Mouse (Mus musculus): ENCODE data around the gene Ly6g5c. TPM values are rescaled to one million over a fixed set of nuclear protein-coding genes. Genes with fewer than 3 reads are reported as not detected.

The Ly6g5c gene
- polyA plus RNA-seq, 1 experiment, result not detected

GRCm38 (mm10) chr17:35064951-35065947 lies 42.8 kb upstream of the Ly6g5c start, which contains the start of gene Ly6g6c:
TSS of gene Ly6g6c (plus strand) at chr17:35065388.
- Histone ChIP-seq H3K36me3 (ENCODE audit: control insufficient read depth) (peaks cover 5% of the 10 kb centered on the region), H3K27me3 (ENCODE audit: control insufficient read depth) (peaks cover 79% of the 10 kb centered on the region), H3K4me3 (replicated peaks) (peak within 1 kb of the TSS; percentile 23), H3K4me1 (ENCODE audit: control insufficient read depth) (peaks cover 40% of the 10 kb centered on the region), H3K9me3 (ENCODE audit: control insufficient read depth, low read length) (no peaks in the 10 kb centered on the region; the same call in 1 of the 2 replicates)
- TF ChIP-seq TAL1 (IDR thresholded peaks at IDR 0.05; ENCODE audit: low read length) (no peak), GATA1 (IDR thresholded peaks at IDR 0.05; ENCODE audit: low read length) (no peak)

- TF ChIP-seq TAL1 (IDR thresholded peaks at IDR 0.05; ENCODE audit: low read length), result no peak
- Histone ChIP-seq H3K27me3 (ENCODE audit: control insufficient read depth) (peaks cover 78% of the 10 kb centered on the region), H3K4me3 (replicated peaks) (peak within 1 kb of the TSS; percentile 23), H3K36me3 (ENCODE audit: control insufficient read depth) (peaks cover 3% of the 10 kb centered on the region; the same call in 1 of the 2 replicates), H3K9me3 (ENCODE audit: control insufficient read depth, low read length) (no peaks in the 10 kb centered on the region; the same call in 1 of the 2 replicates), H3K4me1 (ENCODE audit: control insufficient read depth) (peaks cover 35% of the 10 kb centered on the region)
These were observed 42.0 kb upstream of the Ly6g5c start, which contains the start of gene Mpig6b for GRCm38 (mm10) chr17:35066084-35066483. TSS of gene Mpig6b (minus strand) at chr17:35066184.

DNA sequence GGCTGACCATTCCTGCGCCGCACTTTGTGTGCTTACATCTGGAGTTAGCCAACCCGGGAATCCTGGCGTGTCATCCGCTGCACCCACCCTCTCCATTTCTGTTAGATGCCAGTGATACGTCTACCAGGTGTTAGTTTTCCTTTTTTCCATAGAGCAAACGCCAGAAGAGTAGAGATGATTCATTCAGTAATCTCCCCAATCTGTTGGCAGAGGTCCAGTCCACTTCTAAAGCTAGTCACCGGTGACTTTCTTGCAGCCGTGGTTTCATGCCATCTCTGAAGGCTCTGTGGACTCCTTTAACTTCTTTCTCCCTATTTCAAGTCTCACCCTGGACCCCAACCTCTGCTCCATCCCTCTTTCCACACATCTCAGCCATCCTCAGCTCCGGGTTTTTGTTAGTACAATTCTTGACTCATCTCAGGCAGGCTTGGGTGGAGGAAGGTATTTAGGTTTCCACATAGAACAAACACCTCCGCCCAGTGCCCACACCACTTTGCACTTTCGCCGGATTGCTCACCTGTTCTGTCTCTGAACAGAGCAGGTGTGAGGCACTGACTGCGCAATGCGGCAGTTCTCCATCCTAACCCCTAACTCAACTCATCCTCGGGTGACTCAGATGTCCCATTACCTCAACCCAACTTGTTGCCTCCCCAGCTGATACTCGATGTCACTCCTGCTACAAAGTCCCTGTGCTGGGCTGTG lies 39.7 kb upstream of the Ly6g5c start:
- H3K4me1 ChIP-seq (ENCODE audit: control insufficient read depth), result peaks cover 28% of the 10 kb centered on the region
- H3K27me3 ChIP-seq (ENCODE audit: control insufficient read depth), result peaks cover 78% of the 10 kb centered on the region
- no peaks in the 10 kb centered on the region for H3K36me3 ChIP-seq (ENCODE audit: control insufficient read depth)
- no peak overlapping the region for H3K4me3 ChIP-seq (replicated peaks)
- TF ChIP-seq TAL1 (IDR thresholded peaks at IDR 0.05; ENCODE audit: low read length) (no peak), GATA1 (IDR thresholded peaks at IDR 0.05; ENCODE audit: low read length) (no peak)
- H3K9me3 ChIP-seq (ENCODE audit: control insufficient read depth, low read length), result no peaks in the 10 kb centered on the region; the same call in 1 of the 2 replicates

DNA sequence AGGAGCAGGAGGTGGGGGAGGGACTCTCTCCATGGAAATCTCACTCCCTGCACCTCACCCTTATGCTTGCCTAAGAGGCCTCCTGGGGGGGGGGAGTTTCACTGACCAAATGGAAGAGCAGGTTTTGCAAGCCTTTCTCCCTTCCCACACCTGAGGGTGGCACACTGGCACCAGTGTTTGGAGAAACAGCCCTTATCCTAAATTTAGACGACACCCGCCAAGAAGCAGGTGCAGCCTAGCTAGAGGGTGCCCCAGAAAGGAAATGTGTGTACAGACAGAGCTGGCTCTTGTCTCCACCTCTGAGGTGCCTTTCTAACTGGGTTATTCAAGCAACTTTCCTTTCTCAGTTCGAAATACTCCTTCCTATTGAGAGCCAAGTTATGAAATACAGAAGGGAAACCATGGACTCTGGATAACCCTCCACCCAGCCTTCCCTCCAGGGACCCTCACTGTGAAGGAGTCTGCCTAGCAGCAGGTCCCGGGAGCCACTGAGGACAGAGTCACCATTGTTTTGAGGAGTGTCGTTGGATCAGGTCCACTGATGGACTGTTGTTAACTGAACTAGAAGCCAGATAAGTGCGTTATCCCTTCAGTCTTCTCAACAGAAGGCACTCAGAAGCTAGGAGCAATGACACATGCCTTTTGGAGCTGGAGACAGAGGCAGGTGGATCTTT lies 37.4 kb upstream of the Ly6g5c start:
- Histone ChIP-seq H3K9me3 (ENCODE audit: control insufficient read depth, low read length) (peaks cover 2% of the 10 kb centered on the region), H3K4me1 (ENCODE audit: control insufficient read depth) (peaks cover 20% of the 10 kb centered on the region), H3K36me3 (ENCODE audit: control insufficient read depth) (no peaks in the 10 kb centered on the region)

GRCm38 (mm10) chr17:35071454-35071853 lies 36.6 kb upstream of the Ly6g5c start:
- no peak for TF ChIP-seq TAL1 (IDR thresholded peaks at IDR 0.05; ENCODE audit: low read length)
- Histone ChIP-seq H3K4me3 (replicated peaks) (no peak overlapping the region), H3K36me3 (ENCODE audit: control insufficient read depth) (no peaks in the 10 kb centered on the region), H3K9me3 (ENCODE audit: control insufficient read depth, low read length) (peaks cover 2% of the 10 kb centered on the region), H3K27me3 (ENCODE audit: control insufficient read depth) (peaks cover 64% of the 10 kb centered on the region), H3K4me1 (ENCODE audit: control insufficient read depth) (peaks cover 15% of the 10 kb centered on the region)

More for the DNA sequence above, 37.4 kb upstream of the Ly6g5c start:
- Histone ChIP-seq H3K27me3 (ENCODE audit: control insufficient read depth) (peaks cover 66% of the 10 kb centered on the region), H3K4me3 (replicated peaks) (no peak overlapping the region)
- no peak for TF ChIP-seq GATA1 (IDR thresholded peaks at IDR 0.05; ENCODE audit: low read length)
- TF ChIP-seq TAL1 (IDR thresholded peaks at IDR 0.05; ENCODE audit: low read length), result no peak

- TF ChIP-seq TAL1 (IDR thresholded peaks at IDR 0.05; ENCODE audit: low read length) (no peak), GATA1 (IDR thresholded peaks at IDR 0.05; ENCODE audit: low read length) (no peak)
- H3K27me3 ChIP-seq (ENCODE audit: control insufficient read depth), result peaks cover 56% of the 10 kb centered on the region
- peaks cover 2% of the 10 kb centered on the region for H3K9me3 ChIP-seq (ENCODE audit: control insufficient read depth, low read length)
- no peak overlapping the region for H3K4me3 ChIP-seq (replicated peaks)
- H3K36me3 ChIP-seq (ENCODE audit: control insufficient read depth), result no peaks in the 10 kb centered on the region
- H3K4me1 ChIP-seq (ENCODE audit: control insufficient read depth), result peaks cover 30% of the 10 kb centered on the region
These were observed 34.0 kb upstream of the Ly6g5c start for GRCm38 (mm10) chr17:35074097-35074496.

DNA sequence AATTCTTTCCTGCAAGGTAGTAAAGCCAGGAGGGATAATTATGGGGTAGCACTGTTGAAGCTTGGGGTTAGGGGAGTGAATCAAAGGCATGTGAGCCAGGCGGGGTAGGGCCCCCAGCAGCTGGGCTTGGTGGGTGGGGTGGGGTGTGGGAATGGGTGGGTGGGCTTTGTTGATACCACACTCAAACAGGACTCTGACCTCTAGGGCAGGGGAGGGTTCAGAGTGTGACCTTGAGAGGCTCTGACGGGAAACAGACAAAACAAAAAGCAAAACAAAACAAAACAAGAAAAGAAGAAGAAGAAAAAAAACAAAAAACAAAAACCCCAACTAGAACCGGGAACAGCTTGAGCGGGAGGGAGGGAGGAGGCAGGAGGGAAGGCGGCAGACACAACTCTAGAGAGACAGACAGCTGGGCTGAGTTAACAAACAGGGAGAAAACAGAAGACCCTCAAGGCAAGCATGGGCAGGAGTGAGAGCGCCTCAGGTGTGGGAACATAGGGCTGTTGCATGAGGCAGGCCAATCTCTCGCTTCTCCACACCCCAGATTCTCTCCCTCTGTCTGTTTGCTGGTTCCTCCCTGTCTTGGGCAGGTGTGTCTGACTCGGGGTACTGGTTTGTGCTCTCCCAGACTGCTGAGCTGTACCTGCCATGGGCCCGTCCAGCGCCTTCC lies 31.4 kb upstream of the Ly6g5c start, which contains the start of gene Ly6g6e:
Ly6g6e (plus strand) TSS at position 396 of the 670 bp plus-strand sequence.
- Histone ChIP-seq H3K4me3 (replicated peaks) (no peak within 1 kb of the TSS), H3K9me3 (ENCODE audit: control insufficient read depth, low read length) (peaks cover 2% of the 10 kb centered on the region), H3K36me3 (ENCODE audit: control insufficient read depth) (no peaks in the 10 kb centered on the region), H3K27me3 (ENCODE audit: control insufficient read depth) (peaks cover 40% of the 10 kb centered on the region), H3K4me1 (ENCODE audit: control insufficient read depth) (peaks cover 47% of the 10 kb centered on the region)
- no peak for TF ChIP-seq TAL1 (IDR thresholded peaks at IDR 0.05; ENCODE audit: low read length)
- TF ChIP-seq GATA1 (IDR thresholded peaks at IDR 0.05; ENCODE audit: low read length), result no peak

DNA sequence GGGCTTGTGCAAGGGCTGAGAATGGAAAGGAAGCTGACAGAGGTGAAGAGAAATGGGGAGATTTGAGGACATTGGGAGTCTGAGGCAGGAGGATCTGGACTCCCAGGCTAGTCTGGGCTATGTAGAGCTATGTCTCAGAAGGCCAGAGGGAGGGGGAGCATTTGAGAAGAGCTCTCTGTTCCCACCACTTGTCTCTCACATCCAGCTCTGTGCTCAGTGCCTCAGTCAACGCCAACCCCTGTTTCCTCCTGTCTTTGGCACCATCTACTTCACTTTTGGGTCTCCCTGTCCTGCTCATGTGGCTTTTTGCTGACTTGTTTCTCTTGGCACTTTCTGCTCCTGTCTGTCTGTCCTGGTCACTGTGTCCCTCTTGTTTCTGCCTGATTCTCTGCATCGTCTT lies 30.8 kb upstream of the Ly6g5c start:
- Histone ChIP-seq H3K9me3 (ENCODE audit: control insufficient read depth, low read length) (peaks cover 2% of the 10 kb centered on the region), H3K36me3 (ENCODE audit: control insufficient read depth) (no peaks in the 10 kb centered on the region), H3K4me3 (replicated peaks) (no peak overlapping the region), H3K4me1 (ENCODE audit: control insufficient read depth) (peaks cover 47% of the 10 kb centered on the region), H3K27me3 (ENCODE audit: control insufficient read depth) (peaks cover 35% of the 10 kb centered on the region)
- TF ChIP-seq TAL1 (IDR thresholded peaks at IDR 0.05; ENCODE audit: low read length) (no peak), GATA1 (IDR thresholded peaks at IDR 0.05; ENCODE audit: low read length) (no peak)
